10 mouse cellular contexts compared by ENCODE assay signal in genomic region chrX:36988754-36989153, GRCm38 (mm10). TPM values are rescaled to one million over a fixed set of nuclear protein-coding genes. Genes with fewer than 3 reads are reported as not detected.
DNase-seq lines count a peak whose midpoint lies in the region; ATAC-seq and TF ChIP-seq lines count a peak whose summit lies in the region.
"Had no signal": no experiment of that assay in that cellular context is flagged by ENCODE, and none has a peak within 500 bp of the region (broad histone marks: within the 10 kb centered on the region; RNA-seq: fewer than 3 reads in every experiment).

No protein-coding gene starts in this region.

- TF ChIP-seq CTCF in C2C12 (IDR thresholded peaks at IDR 0.05; ENCODE audit: control insufficient read depth, insufficient read depth, insufficient read length): no peak

- H3K79me3 ChIP-seq in C2C12 (ENCODE audit: low read depth): peaks cover 2% of the 10 kb centered on the region

- H3K9me3 ChIP-seq in liver, embryonic 11.5 days (ENCODE audit: control insufficient read depth, low read length): no peaks in the 10 kb centered on the region
- no peaks in the 10 kb centered on the region for H3K9me3 ChIP-seq in neural tube, embryonic 13.5 days

- peak overlapping the region; percentile 37 for H3K4me3 ChIP-seq in C2C12 (ENCODE audit: insufficient read depth, poor library complexity, severe bottlenecking)
- peak overlapping the region; percentile 50 for H3K4me3 ChIP-seq in liver, embryonic 11.5 days (ENCODE audit: low read depth, low read length)
- peak overlapping the region; percentile 61 for H3K4me3 ChIP-seq in neural tube, embryonic 13.5 days

- H3K79me2 ChIP-seq in C2C12 (ENCODE audit: control insufficient read depth, insufficient read depth): peaks cover 10% of the 10 kb centered on the region

- H3K4me1 ChIP-seq in liver, embryonic 11.5 days (replicated peaks; ENCODE audit: control insufficient read depth, insufficient read depth, low read length): no peaks in the 10 kb centered on the region
- H3K4me1 ChIP-seq in neural tube, embryonic 13.5 days (replicated peaks): peaks cover 28% of the 10 kb centered on the region

- peak overlapping the region; percentile 37 for H3K9ac ChIP-seq in liver, embryonic 11.5 days (ENCODE audit: low read depth, low read length)
- H3K9ac ChIP-seq in neural tube, embryonic 13.5 days: peak overlapping the region; percentile 78

- no peaks in the 10 kb centered on the region for H3K27me3 ChIP-seq in C2C12 (ENCODE audit: control insufficient read depth, insufficient read depth, insufficient read length)
- H3K27me3 ChIP-seq in liver, embryonic 11.5 days (replicated peaks; ENCODE audit: control insufficient read depth, insufficient read depth, low read length): no peaks in the 10 kb centered on the region
- H3K27me3 ChIP-seq in neural tube, embryonic 13.5 days: no peaks in the 10 kb centered on the region

- peak; percentile 64 for ATAC-seq in liver, embryonic 11.5 days (replicated peaks; ENCODE audit: low FRiP score)
- ATAC-seq in neural tube, embryonic 13.5 days (ENCODE audit: low read depth): peak; percentile 75

- H3K36me3 ChIP-seq in C2C12 (ENCODE audit: control insufficient read depth, insufficient read depth): no peaks in the 10 kb centered on the region
- H3K36me3 ChIP-seq in liver, embryonic 11.5 days (ENCODE audit: control insufficient read depth, insufficient read depth, low read length): no peaks in the 10 kb centered on the region
- no peaks in the 10 kb centered on the region for H3K36me3 ChIP-seq in neural tube, embryonic 13.5 days

- WGBS in liver, embryonic 11.5 days: 12% methylated on average over 22 of the region's 23 CpGs
- WGBS in neural tube, embryonic 13.5 days: 17% methylated on average over 10 of the region's 23 CpGs

- peak overlapping the region; percentile 75 for H3K4me2 ChIP-seq in liver, embryonic 11.5 days
- H3K4me2 ChIP-seq in neural tube, embryonic 13.5 days: peak overlapping the region; percentile 62

- no peak overlapping the region for H3K27ac ChIP-seq in liver, embryonic 11.5 days (ENCODE audit: low read depth, low read length)
- H3K27ac ChIP-seq in neural tube, embryonic 13.5 days (replicated peaks): peak overlapping the region; percentile 89

- peak overlapping the region; percentile 46 for H3ac ChIP-seq in C2C12 (ENCODE audit: control insufficient read depth, insufficient read length, low read depth)

- intact Hi-C loops in heart, postnatal 14 days (cut with DNase I): loop anchor here (2.0 to 5.0 kb wide), 2 partner anchors 18 to 56 kb away; no protein-coding TSS in a partner anchor

- DNase-seq in cerebellum, adult 9-10 months: peak; percentile 41
- DNase-seq in cerebellum, adult 11-12 months: no peak
- DNase-seq in embryo, embryonic 10 days (ENCODE audit: low spot score): peak; percentile 18
- peak; percentile 11 to 25 for DNase-seq in heart, postnatal 14 days
- peak; percentile 47 for DNase-seq in liver, embryonic 11.5 days (ENCODE audit: low spot score)
- DNase-seq in layer of hippocampus, adult 8-10 months (ENCODE audit: low spot score in 2 of 2): no peak

TF ChIP-seq in C2C12, 6 proteins besides CTCF, POLR2A, EP300 and RAD21:
- TF ChIP-seq MAX (IDR thresholded peaks at IDR 0.05): no peak
- TF ChIP-seq CEBPB (IDR thresholded peaks at IDR 0.05; ENCODE audit: low read depth): no peak
- no peak for TF ChIP-seq FOSL1 (IDR thresholded peaks at IDR 0.05; ENCODE audit: insufficient read depth, low read length, poor library complexity, severe bottlenecking)
- no peak for TF ChIP-seq USF1 (IDR thresholded peaks at IDR 0.05; ENCODE audit: low read depth)
- TF ChIP-seq MYOG (IDR thresholded peaks at IDR 0.05; ENCODE audit: control insufficient read depth, extremely low read depth, insufficient read length): no peak
- TF ChIP-seq MYOD1 (IDR thresholded peaks at IDR 0.05; ENCODE audit: control insufficient read depth, insufficient read length, low read depth): no peak

RNA-seq across cellular contexts. Expression of gene Sept6, which starts 2.8 kb away (rescaled TPM):
- polyA plus RNA-seq in C2C12 (2012; fragmentation: generic; extraction: Trizol): 18.7 TPM
- 10 to 100 TPM in 1 of 2 experiments, 1 to 10 TPM in 1; 7.8 to 11.4 TPM for total RNA-seq in heart, postnatal 14 days (2021)
- 13.5 and 14.1 TPM in 2 replicates for polyA plus RNA-seq in liver, embryonic 11.5 days (2014; fragmentation: Nextera tagmentation; extraction: Ambion mirVana)
- polyA plus RNA-seq in neural tube, embryonic 13.5 days (2015; fragmentation: Nextera tagmentation; extraction: Ambion mirVana): 77.9 and 85.3 TPM in 2 replicates
- total RNA-seq in layer of hippocampus, adult 8-10 months (2022): 10 to 100 TPM; 45.3 to 51.8 (median 48.0) TPM

RNA-seq across cellular contexts. Expression of gene Sowahd, which starts 59.9 kb away (rescaled TPM):
- polyA plus RNA-seq in C2C12 (2012; fragmentation: generic; extraction: Trizol): not detected
- total RNA-seq in heart, postnatal 14 days (2021): not detected
- polyA plus RNA-seq in liver, embryonic 11.5 days (2014; fragmentation: Nextera tagmentation; extraction: Ambion mirVana): 0.21 and 0.34 TPM in 2 replicates
- polyA plus RNA-seq in neural tube, embryonic 13.5 days (2015; fragmentation: Nextera tagmentation; extraction: Ambion mirVana): 0.15 TPM in 1 of 2 replicates, not detected in the other
- total RNA-seq in layer of hippocampus, adult 8-10 months (2022): not detected
- total RNA-seq: layer of hippocampus, adult 18-20 months had no signal
- polyA plus RNA-seq: Patski had no signal

Comparison
In these comparisons a context has a peak if more than half of its experiments do, and no peak if none do; other contexts are left out.
1. DNase-seq: peak in cerebellum, adult 9-10 months (single experiment), embryo, embryonic 10 days (single experiment), heart, postnatal 14 days (2 of 2) and liver, embryonic 11.5 days (single experiment); none in cerebellum, adult 11-12 months (single experiment) and layer of hippocampus, adult 8-10 months (0 of 2).
2. Peak in every context shown above with its lines, with median percentiles within 50 percentile points of each other: H3K4me3 ChIP-seq.